Mouse (Mus musculus): ENCODE measurements around the gene Ovol3.
"Not testable (repeated sequence)": the region's sequence is repeated elsewhere in the genome, so short reads cannot be mapped to it uniquely, and the experiment has no call there.

Gene Ovol3

DNA sequence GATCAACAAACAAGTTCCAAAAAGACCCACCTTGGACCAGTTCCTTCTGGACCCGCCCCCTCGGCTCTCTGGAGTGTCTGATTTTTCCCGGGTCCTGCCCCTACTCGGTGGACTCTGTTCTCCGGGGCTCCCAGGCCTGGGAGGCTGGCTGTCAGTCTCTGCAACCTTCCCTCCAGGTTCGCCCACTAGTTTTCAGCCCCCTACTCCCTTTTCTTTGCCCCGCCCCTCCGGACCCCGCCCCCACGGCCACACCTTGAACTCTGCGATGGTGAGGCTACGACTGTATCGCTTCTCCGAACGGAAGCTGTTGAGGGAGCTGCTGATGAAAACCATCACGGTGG, 4.2 kb downstream of the Ovol3 start:
- no peak for DNase-seq (ENCODE audit: low read depth in 2 of 2, low spot score in 2 of 2)

GRCm38 (mm10) chr7:30224206-30224605, 11.3 kb downstream of the Ovol3 start:
- no peak for DNase-seq (ENCODE audit: low read depth in 2 of 2, low spot score in 2 of 2)

- no peak for DNase-seq (ENCODE audit: low read depth in 2 of 2, low spot score in 2 of 2)
Measured at GRCm38 (mm10) chr7:30222205-30222604, 13.3 kb downstream of the Ovol3 start.

DNA sequence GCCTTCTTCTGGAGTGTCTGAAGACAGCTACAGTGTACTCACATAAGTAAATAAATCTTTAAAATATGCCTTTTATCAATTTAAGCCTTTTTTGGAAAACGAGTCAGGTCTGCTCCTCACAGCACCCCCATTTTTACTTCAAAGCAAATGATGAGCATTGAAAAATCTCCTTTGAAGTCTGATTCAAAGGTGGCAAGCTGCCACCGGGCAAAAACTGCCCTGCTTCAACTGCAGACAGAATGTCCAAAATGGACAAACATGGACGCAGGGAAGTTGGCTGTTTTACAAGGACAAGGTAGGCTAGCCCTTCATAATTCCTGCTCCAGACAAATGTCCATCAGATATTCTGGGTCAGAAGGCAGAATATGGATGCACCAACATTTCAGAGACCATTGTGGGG, 14.1 kb downstream of the Ovol3 start:
- no peak for DNase-seq (ENCODE audit: low read depth in 2 of 2, low spot score in 2 of 2)

GRCm38 (mm10) chr7:30220008-30220356, 15.5 kb downstream of the Ovol3 start:
- DNase-seq (ENCODE audit: low read depth in 2 of 2, low spot score in 2 of 2) = no peak

GRCm38 (mm10) chr7:30219293-30220007, 16.1 kb downstream of the Ovol3 start:
- DNase-seq (ENCODE audit: low read depth in 2 of 2, low spot score in 2 of 2) = no peak

- no peak for DNase-seq (ENCODE audit: low read depth in 2 of 2, low spot score in 2 of 2)
Measured at GRCm38 (mm10) chr7:30217277-30217676, 18.2 kb downstream of the Ovol3 start.

GRCm38 (mm10) chr7:30216723-30217151, 18.8 kb downstream of the Ovol3 start:
- DNase-seq (ENCODE audit: low read depth in 2 of 2, low spot score in 2 of 2) = peak; percentile 50 to 57

DNA sequence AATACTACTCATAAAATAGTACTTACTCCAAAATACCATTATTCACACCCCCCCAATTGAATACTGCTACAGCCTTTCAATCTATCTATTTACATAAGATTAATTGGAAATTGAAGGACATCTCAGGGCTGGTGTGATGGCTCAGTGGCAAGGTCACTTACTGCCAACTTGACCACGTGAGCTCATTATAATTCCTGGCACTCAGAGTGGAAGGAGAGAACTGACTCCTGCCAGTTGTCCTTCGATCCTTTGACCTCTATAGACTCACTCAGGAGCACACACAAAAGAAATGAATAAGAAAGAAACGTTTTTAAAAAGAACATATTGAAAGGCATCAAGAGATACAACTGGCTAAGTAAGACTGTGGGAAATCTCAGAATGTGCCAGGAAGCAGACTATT, 19.6 kb downstream of the Ovol3 start:
- DNase-seq (ENCODE audit: low read depth in 2 of 2, low spot score in 2 of 2) = no peak

- DNase-seq (ENCODE audit: low read depth in 2 of 2, low spot score in 2 of 2) = no peak
Measured at GRCm38 (mm10) chr7:30213881-30214280, 21.6 kb downstream of the Ovol3 start.

DNA sequence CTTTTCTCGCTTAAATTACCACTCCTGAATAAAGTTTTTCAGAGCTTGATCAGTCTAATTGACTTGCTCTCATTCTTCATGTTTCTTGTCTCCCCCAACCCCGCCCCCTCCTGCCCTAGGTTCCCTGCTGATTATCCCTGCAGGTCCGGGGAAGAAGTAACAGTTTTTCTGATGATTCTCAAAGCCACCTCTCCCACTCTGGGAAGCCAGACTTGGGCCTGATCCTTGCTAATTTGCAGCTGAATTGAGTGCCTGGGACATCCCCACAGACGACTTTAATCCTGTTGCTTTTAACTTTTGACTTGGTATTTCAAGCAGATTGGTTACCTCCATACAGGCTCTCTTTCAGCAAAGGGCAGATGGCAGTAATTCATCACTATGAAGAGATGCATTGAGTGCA, 24.5 kb downstream of the Ovol3 start:
- no peak for DNase-seq (ENCODE audit: low read depth in 2 of 2, low spot score in 2 of 2)

DNA sequence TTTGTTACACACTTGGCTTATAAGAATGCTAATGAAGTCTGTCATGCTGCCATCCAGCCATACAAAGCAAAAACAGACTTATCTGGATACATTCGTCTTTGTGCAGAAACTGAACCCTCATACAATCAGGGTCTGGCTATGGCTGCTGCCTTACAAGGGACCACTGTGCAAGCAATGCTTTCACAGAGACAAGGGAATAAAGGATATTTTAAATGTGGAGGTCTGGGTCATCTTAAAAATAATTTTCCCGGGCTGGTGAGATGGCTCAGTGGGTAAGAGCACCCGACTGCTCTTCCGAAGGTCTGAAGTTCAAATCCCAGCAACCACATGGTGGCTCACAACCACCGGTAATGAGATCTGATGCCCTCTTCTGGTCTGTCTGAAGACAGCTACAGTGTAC, 29.2 kb downstream of the Ovol3 start:
- not testable (repeated sequence) for DNase-seq (ENCODE audit: low read depth in 2 of 2, low spot score in 2 of 2)

GRCm38 (mm10) chr7:30205383-30205782, 30.1 kb downstream of the Ovol3 start:
- peak; percentile 18 to 41 for DNase-seq (ENCODE audit: low read depth in 2 of 2, low spot score in 2 of 2)

DNA sequence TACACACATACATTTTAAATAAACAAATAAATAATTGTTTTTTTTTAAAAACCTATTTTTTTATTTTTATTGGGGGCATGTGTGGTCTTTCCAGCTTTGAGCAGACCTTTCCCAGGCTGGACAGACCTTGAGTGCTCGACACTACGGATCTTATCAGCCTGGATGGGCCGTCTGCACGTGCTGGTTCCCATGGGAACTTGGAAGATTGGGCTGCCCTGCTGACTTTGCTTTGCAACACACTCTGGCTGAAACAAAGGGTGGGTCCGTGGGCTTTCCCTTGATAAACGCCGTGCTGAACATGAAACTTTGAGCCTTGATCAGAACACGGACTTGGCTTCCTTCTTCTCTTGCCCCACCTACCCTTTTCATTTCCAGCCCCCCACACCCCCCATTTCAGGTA, 31.1 kb downstream of the Ovol3 start:
- DNase-seq (ENCODE audit: low read depth in 2 of 2, low spot score in 2 of 2) = no peak

GRCm38 (mm10) chr7:30202895-30203690, 32.4 kb downstream of the Ovol3 start:
- DNase-seq (ENCODE audit: low read depth in 2 of 2, low spot score in 2 of 2) = no peak

DNA sequence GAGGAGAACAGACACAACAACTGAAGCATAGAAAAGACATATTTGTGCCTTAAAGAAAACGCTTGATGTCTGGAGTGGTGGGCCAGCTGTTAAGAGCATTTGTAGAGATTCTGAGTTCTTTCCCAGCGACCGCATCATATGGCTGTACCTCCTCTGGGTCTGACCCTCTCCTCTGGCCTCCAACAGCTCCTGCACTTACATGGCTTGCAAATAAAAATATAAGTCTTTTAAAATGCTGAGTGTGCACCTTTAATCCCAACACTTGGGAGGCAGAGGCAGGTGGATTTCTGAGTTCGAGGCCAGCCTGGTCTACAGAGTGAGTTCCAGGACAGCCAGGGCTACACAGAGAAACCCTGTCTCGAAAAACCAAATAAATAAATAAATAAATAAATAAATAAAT, 34.9 kb downstream of the Ovol3 start:
- not testable (repeated sequence) for DNase-seq (ENCODE audit: low read depth in 2 of 2, low spot score in 2 of 2)

GRCm38 (mm10) chr7:30200200-30200599, 35.3 kb downstream of the Ovol3 start:
- DNase-seq (ENCODE audit: low read depth in 2 of 2, low spot score in 2 of 2) = no peak

GRCm38 (mm10) chr7:30199498-30200139, 35.9 kb downstream of the Ovol3 start:
- no peak for DNase-seq (ENCODE audit: low read depth in 2 of 2, low spot score in 2 of 2)

DNA sequence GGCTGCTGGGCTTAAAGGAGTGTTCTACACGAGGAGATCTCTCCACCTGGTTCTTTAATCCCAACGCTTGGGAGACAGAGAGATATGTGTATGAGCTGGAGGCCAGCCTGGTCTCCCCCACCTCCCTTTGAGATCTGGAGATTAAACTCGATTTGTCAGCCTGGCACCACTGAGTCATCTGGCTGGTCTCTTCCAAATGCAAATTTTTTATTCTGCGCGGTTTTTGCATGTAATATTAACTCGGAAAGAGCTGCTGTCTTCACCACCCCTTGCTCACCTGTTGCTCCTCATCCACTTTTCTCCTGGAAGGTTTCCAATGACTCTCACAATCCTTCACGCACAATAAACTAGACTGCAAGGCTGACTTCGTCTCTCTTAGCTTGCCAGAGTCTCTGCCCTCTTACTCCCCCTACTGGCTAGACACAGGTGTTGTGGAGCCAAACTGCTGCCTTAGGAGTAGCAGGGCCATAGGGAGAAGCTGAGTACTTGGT, 37.0 kb downstream of the Ovol3 start, which contains the start of gene Capns1:
Gene Capns1 (minus strand): TSS at position 331 of the 491 bp plus-strand sequence.
- DNase-seq (ENCODE audit: low read depth in 2 of 2, low spot score in 2 of 2) = peak; percentile 55 to 75

GRCm38 (mm10) chr7:30197592-30198129, 37.9 kb downstream of the Ovol3 start:
- DNase-seq (ENCODE audit: low read depth in 2 of 2, low spot score in 2 of 2) = no peak

DNA sequence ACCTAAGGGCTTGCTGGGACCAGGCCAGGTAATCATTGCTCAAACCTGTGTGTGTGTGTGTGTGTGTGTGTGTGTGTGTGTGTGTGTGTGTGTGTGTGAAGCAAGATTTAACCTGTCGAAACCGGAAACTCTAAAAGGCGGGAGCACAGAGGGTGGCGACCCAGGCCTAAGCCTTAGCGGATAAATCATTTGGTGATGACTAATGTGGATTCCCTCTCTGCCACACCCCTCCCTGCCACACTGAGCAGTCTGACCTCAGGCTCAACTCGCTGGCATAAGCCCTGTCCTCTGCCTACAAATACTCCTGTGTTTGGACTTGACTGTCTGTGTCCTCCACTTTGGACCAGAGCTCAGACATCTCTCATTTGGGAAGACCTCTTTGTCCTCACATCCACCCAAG, 39.4 kb downstream of the Ovol3 start:
- DNase-seq (ENCODE audit: low read depth in 2 of 2, low spot score in 2 of 2) = no peak

GRCm38 (mm10) chr7:30195461-30195860, 40.1 kb downstream of the Ovol3 start:
- no peak for DNase-seq (ENCODE audit: low read depth in 2 of 2, low spot score in 2 of 2)

Data from CD8-positive naive resting alpha-beta T cell, adult 2 months (primary cell).